Mouse (Mus musculus) CH12.LX (cell line): Measurements from ENCODE around the gene Med20.

Source experiments
- CTCF ChIP-seq, 2 experiments: IDR thresholded peaks in 1 of 2; conservative IDR thresholded peaks in 1 of 2; 2 replicates each; pipeline ENCODE4 v1.5.1; 2011 to 2012; ENCODE audit warnings: low read depth in 2 of 2, low read length in 2 of 2, improper control_type of control experiment in 1 of 2, inconsistent platforms in 1 of 2, mild to moderate bottlenecking in 1 of 2, moderate library complexity in 1 of 2
- EP300 ChIP-seq: IDR thresholded peaks from 2 replicates; pipeline ENCODE4 v1.6.1; 2011; ENCODE audit warnings: low read length, improper control_type of control experiment
- ETS1 ChIP-seq: conservative IDR thresholded peaks from 2 replicates; pipeline ENCODE4 v1.6.1; 2012; ENCODE audit warnings: low read depth, mild to moderate bottlenecking, inconsistent platforms, low read length, improper control_type of control experiment, moderate library complexity
- HCFC1 ChIP-seq: IDR thresholded peaks from 2 replicates; pipeline ENCODE4 v1.6.1; 2012; ENCODE audit warnings: low read depth, mild to moderate bottlenecking, inconsistent platforms, low read length, improper control_type of control experiment
- MAFK ChIP-seq: IDR thresholded peaks from 2 replicates; pipeline ENCODE4 v1.6.1; 2011; ENCODE audit warnings: low read length, improper control_type of control experiment; ENCODE audit not compliant: insufficient replicate concordance
- POLR2A ChIP-seq: IDR thresholded peaks from 2 replicates; pipeline ENCODE4 v1.6.1; 2011; ENCODE audit warnings: low read depth, mild to moderate bottlenecking, improper control_type of control experiment, low read length
- RAD21 ChIP-seq: IDR thresholded peaks from 2 replicates; pipeline ENCODE4 v1.6.1; 2011; ENCODE audit warnings: low read depth, mild to moderate bottlenecking, low read length, improper control_type of control experiment, moderate library complexity
- RCOR1 ChIP-seq: conservative IDR thresholded peaks from 2 replicates; pipeline ENCODE4 v1.6.1; 2012; ENCODE audit warnings: low read depth, mild to moderate bottlenecking, inconsistent platforms, low read length, improper control_type of control experiment
- SIN3A ChIP-seq: IDR thresholded peaks from 2 replicates; pipeline ENCODE4 v1.6.1; 2012; ENCODE audit warnings: low read length, improper control_type of control experiment, inconsistent platforms
- TCF12 ChIP-seq: IDR thresholded peaks from 2 replicates; pipeline ENCODE4 v1.6.1; 2014; ENCODE audit warnings: low read depth, mild to moderate bottlenecking, inconsistent platforms, low read length, improper control_type of control experiment
- USF1 ChIP-seq: IDR thresholded peaks from 2 replicates; pipeline ENCODE4 v1.6.1; 2014; ENCODE audit warnings: low read depth, mild to moderate bottlenecking, inconsistent platforms, low read length, improper control_type of control experiment
- USF2 ChIP-seq: conservative IDR thresholded peaks from 2 replicates; pipeline ENCODE4 v1.6.1; 2011; ENCODE audit warnings: low read depth, low read length, improper control_type of control experiment

DNA sequence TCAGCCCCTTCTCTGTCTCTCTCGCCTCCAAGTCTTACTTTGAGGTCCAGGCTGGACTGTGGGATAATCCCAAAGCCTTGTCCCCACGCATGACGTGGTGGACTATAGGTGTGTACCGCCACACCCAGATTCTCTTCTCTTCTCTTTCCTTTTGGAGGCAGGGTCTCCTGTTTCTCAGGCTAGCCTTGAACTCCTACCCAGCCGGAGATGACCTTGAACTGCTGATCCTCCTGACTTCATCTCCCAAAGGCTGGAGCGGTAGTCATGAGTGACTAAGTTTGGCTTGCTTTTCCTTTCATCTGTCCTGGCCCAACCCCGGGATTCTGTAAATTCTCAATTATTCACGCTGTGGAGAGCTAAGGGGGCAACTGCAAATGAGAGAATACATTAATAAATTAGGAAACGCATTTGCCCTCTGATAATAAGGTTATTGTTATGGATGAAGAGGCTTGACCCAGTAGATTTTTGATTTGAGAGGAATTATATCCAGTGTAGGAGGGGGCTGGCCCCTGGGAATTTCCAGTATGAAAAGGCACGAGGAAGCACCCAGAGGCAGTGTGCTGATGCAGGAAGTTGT lies 42.3 kb upstream of the Med20 start:
- TF ChIP-seq USF2: no peak
- TF ChIP-seq RAD21: no peak
- TF ChIP-seq USF1: no peak
- TF ChIP-seq SIN3A: no peak
- TF ChIP-seq ETS1: no peak
- no peak for TF ChIP-seq CTCF (conservative IDR thresholded peaks at IDR 0.05 in 1 of 2, IDR thresholded peaks at IDR 0.05 in 1 of 2; ENCODE audit: low read depth in 2 of 2, low read length in 2 of 2)
- no peak for TF ChIP-seq RCOR1
- no peak for TF ChIP-seq TCF12
- no peak for TF ChIP-seq HCFC1
- TF ChIP-seq POLR2A: no peak
- TF ChIP-seq MAFK: no peak
- no peak for TF ChIP-seq EP300
